Mouse (Mus musculus): ENCODE results near the gene Olfr1134.
"Not testable (repeated sequence)": the region's sequence is repeated elsewhere in the genome, so short reads cannot be mapped to it uniquely, and the experiment has no call there.

Olfr1134 gene

GRCm38 (mm10) chr2:87658360-87658759, at the start of gene Olfr1134:
Gene Olfr1134 (minus strand): TSS chr2:87658460.
- no peak for DNase-seq

DNA sequence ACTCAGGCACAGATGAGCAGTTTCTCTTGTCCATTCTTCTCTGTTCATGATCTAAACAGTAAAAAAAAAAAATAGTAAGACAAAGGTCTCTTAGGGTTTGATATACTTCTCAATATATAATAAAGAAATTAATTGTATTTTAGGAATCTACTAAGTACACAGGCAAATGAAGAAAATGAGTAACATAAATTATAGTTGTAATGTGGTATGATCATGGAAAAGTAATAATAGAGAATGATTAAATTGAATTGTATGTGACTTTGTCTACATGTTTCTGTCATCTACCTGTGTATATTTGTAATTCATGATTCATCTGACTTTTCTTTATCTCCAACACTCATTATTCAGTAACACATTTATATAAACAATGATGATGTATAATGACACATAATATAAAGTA, 35.6 kb upstream of the Olfr1134 start, which contains the start of gene Olfr1136:
Olfr1136 (minus strand) TSS at position 101 of the 400 bp plus-strand sequence.
- DNase-seq: no peak

GRCm38 (mm10) chr2:87673564-87673963, 15.3 kb upstream of the Olfr1134 start, which contains the start of gene Olfr1135:
Gene Olfr1135 (minus strand): TSS chr2:87673664.
- no peak for DNase-seq

- DNase-seq: no peak
Observed at GRCm38 (mm10) chr2:87647274-87647673, 11.0 kb downstream of the Olfr1134 start, which contains the start of gene Olfr1133. Gene Olfr1133 (minus strand): TSS chr2:87647374.

GRCm38 (mm10) chr2:87642441-87642840, 15.8 kb downstream of the Olfr1134 start:
- DNase-seq: no peak

- no peak for DNase-seq
Observed at GRCm38 (mm10) chr2:87637435-87637834, 20.8 kb downstream of the Olfr1134 start, which contains the start of gene Olfr1132. Gene Olfr1132 (minus strand): TSS chr2:87637535.

GRCm38 (mm10) chr2:87626804-87627203, 31.5 kb downstream of the Olfr1134 start, which contains the start of gene Olfr1131:
Gene Olfr1131 (plus strand): TSS chr2:87627104.
- no peak for DNase-seq

DNA sequence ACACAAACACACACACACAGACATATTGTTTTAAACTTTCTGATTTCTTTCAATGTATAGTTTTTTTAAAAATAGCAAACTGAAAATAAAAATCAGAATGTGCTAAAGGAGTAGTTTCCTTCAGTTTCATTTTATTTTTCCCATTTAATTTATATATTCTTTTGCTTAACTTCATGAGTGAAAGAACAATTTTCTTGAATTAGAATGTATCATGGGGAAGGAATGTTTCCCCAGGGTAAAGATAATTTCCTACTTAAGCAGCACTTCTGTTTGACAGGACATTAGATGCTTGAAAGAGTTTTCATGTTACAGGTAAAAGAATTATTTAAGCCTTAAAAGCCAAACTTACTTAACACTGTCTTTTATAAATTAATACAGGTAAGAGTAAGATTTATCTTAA, 52.3 kb downstream of the Olfr1134 start, which contains the start of gene Olfr1130:
Olfr1130 (plus strand) TSS at position 301 of the 400 bp plus-strand sequence.
- DNase-seq: not testable (repeated sequence)
